Mouse (Mus musculus) lung, embryonic 14.5 days (tissue): ENCODE results near the gene Ip6k1. TPM values are rescaled to one million over a fixed set of nuclear protein-coding genes. Genes with fewer than 3 reads are reported as not detected.

ENCODE experiments used
- ATAC-seq: fragments of 200-750 bp; cut with Nextera tagmentation; 2 replicates; pipeline ENCODE4 v1.8.0; 2017; ENCODE audit warnings: mild to moderate bottlenecking, moderate TSS enrichment, moderate library complexity; ENCODE audit not compliant: insufficient read depth
- DNase-seq: peaks from one replicate; pipeline ENCODE4 v3.0.0-alpha.2; 2015
- H3K27ac ChIP-seq: fragments of 300-500 bp; sonication (generic); 2 replicates; pipeline ENCODE4 v1.5.1; 2014; ENCODE audit warnings: low read depth, mild to moderate bottlenecking, moderate library complexity
- H3K27me3 ChIP-seq: fragments of 300-500 bp; sonication (generic); 2 replicates; pipeline ENCODE4 v1.6.1; 2014; ENCODE audit warnings: low read length, control low read depth; ENCODE audit not compliant: insufficient read depth
- H3K36me3 ChIP-seq: fragments of 300-500 bp; sonication (generic); 2 replicates; pipeline ENCODE4 v1.6.1; 2014; ENCODE audit warnings: control low read depth; ENCODE audit not compliant: insufficient read depth
- H3K4me1 ChIP-seq: fragments of 300-500 bp; sonication (generic); 2 replicates; pipeline ENCODE4 v1.6.1; 2014; ENCODE audit warnings: antibody characterized with exemption, control low read depth; ENCODE audit not compliant: insufficient read depth
- H3K4me2 ChIP-seq: fragments of 300-500 bp; sonication (generic); 2 replicates; pipeline ENCODE4 v1.6.1; 2014; ENCODE audit warnings: mild to moderate bottlenecking
- H3K4me3 ChIP-seq: fragments of 300-500 bp; sonication (generic); 2 replicates; pipeline ENCODE4 v1.5.1; 2014; ENCODE audit warnings: low read depth, low read length
- H3K9ac ChIP-seq: fragments of 300-500 bp; sonication (generic); 2 replicates; pipeline ENCODE4 v1.6.1; 2014
- H3K9me3 ChIP-seq: fragments of 300-500 bp; sonication (generic); 2 replicates; pipeline ENCODE4 v1.6.1; 2016; ENCODE audit warnings: low read depth, low read length, control low read depth
- CTCF ChIP-seq: IDR thresholded peaks from 2 replicates; pipeline ENCODE4 v1.5.1; 2016; ENCODE audit warnings: antibody characterized with exemption, low read depth
- WGBS: fragments of 180-500 bp; shearing (Covaris S2); extraction: QIAGEN DNeasy Blood & Tissue Kit; methylation state at CpG from one replicate; pipeline ENCODE4 v1.1.7; 2014; 5-methylcytosine and 5-hydroxymethylcytosine counted together
- polyA plus RNA-seq: library from polyadenylated mRNA; unstranded; fragments of >200 nt; fragmentation: Nextera tagmentation; extraction: Ambion mirVana; gene quantifications from 2 replicates; pipeline ENCODE4 v1.2.1, GENCODE M21; 2014

The Ip6k1 gene
- polyA plus RNA-seq, 1 experiment from 2014 or later: 29.3 TPM

- 89% methylated on average over 9 of the region's 9 CpGs for WGBS
- no peak for TF ChIP-seq CTCF
- H3K36me3 ChIP-seq: peaks cover 77% of the 10 kb centered on the region
- ATAC-seq (no peak), DNase-seq (no peak)
- no peak overlapping the region for H3K4me2 ChIP-seq
- H3K9me3 ChIP-seq: no peaks in the 10 kb centered on the region
- H3K27ac ChIP-seq: no peak overlapping the region
- H3K4me1 ChIP-seq: no peaks in the 10 kb centered on the region
- no peak overlapping the region for H3K9ac ChIP-seq
- no peaks in the 10 kb centered on the region for H3K27me3 ChIP-seq
- no peak overlapping the region for H3K4me3 ChIP-seq
Observed at GRCm38 (mm10) chr9:107962916-107963315, 39.4 kb upstream of the Ip6k1 start.

GRCm38 (mm10) chr9:107963700-107964099 lies 38.6 kb upstream of the Ip6k1 start:
- Histone ChIP-seq H3K27me3 (no peaks in the 10 kb centered on the region), H3K9ac (no peak overlapping the region), H3K4me2 (no peak overlapping the region), H3K27ac (peak overlapping the region; percentile 24; the same call in 1 of the 2 replicates), H3K4me3 (no peak overlapping the region), H3K4me1 (no peaks in the 10 kb centered on the region), H3K9me3 (no peaks in the 10 kb centered on the region), H3K36me3 (peaks cover 79% of the 10 kb centered on the region)
- ATAC-seq (peak; percentile 84), DNase-seq (peak; percentile 96)
- TF ChIP-seq CTCF: peak; percentile 94
- WGBS: 10% methylated on average over 5 of the region's 5 CpGs

- 87% methylated on average over 9 of the region's 9 CpGs for WGBS
- Histone ChIP-seq H3K27me3 (no peaks in the 10 kb centered on the region), H3K4me1 (no peaks in the 10 kb centered on the region), H3K27ac (no peak overlapping the region), H3K9ac (no peak overlapping the region), H3K4me2 (no peak overlapping the region), H3K4me3 (no peak overlapping the region), H3K9me3 (no peaks in the 10 kb centered on the region), H3K36me3 (peaks cover 82% of the 10 kb centered on the region)
- TF ChIP-seq CTCF: no peak
- ATAC-seq: no peak
- DNase-seq: no peak
Observed at GRCm38 (mm10) chr9:107964681-107965080, 37.6 kb upstream of the Ip6k1 start.

- ATAC-seq: no peak
- WGBS: 74% methylated on average over 10 of the region's 10 CpGs
- TF ChIP-seq CTCF: no peak
Observed at GRCm38 (mm10) chr9:107966676-107967075, 35.6 kb upstream of the Ip6k1 start.

GRCm38 (mm10) chr9:107967437-107967836 lies 34.9 kb upstream of the Ip6k1 start:
- ATAC-seq: no peak
- TF ChIP-seq CTCF: no peak

More at GRCm38 (mm10) chr9:107966676-107967075, 35.6 kb upstream of the Ip6k1 start:
- peaks cover 81% of the 10 kb centered on the region for H3K36me3 ChIP-seq
- no peaks in the 10 kb centered on the region for H3K4me1 ChIP-seq
- H3K27ac ChIP-seq: no peak overlapping the region
- no peaks in the 10 kb centered on the region for H3K27me3 ChIP-seq
- no peak for DNase-seq
- no peaks in the 10 kb centered on the region for H3K9me3 ChIP-seq
- H3K9ac ChIP-seq: no peak overlapping the region
- no peak overlapping the region for H3K4me3 ChIP-seq
- H3K4me2 ChIP-seq: no peak overlapping the region

GRCm38 (mm10) chr9:107968531-107968930 lies 33.8 kb upstream of the Ip6k1 start:
- WGBS: 91% methylated on average over 7 of the region's 7 CpGs
- H3K27me3 ChIP-seq: no peaks in the 10 kb centered on the region
- no peak overlapping the region for H3K4me2 ChIP-seq
- no peak overlapping the region for H3K27ac ChIP-seq
- H3K4me3 ChIP-seq: no peak overlapping the region
- TF ChIP-seq CTCF: no peak
- no peak overlapping the region for H3K9ac ChIP-seq
- no peaks in the 10 kb centered on the region for H3K4me1 ChIP-seq
- H3K9me3 ChIP-seq: no peaks in the 10 kb centered on the region
- peaks cover 64% of the 10 kb centered on the region for H3K36me3 ChIP-seq
- ATAC-seq (no peak), DNase-seq (no peak)

More at GRCm38 (mm10) chr9:107967437-107967836, 34.9 kb upstream of the Ip6k1 start:
- Histone ChIP-seq H3K9ac (no peak overlapping the region), H3K27me3 (no peaks in the 10 kb centered on the region), H3K4me2 (no peak overlapping the region), H3K4me3 (no peak overlapping the region), H3K27ac (no peak overlapping the region), H3K36me3 (peaks cover 75% of the 10 kb centered on the region), H3K9me3 (no peaks in the 10 kb centered on the region), H3K4me1 (no peaks in the 10 kb centered on the region)
- WGBS: 80% methylated on average over 6 of the region's 6 CpGs
- no peak for DNase-seq

GRCm38 (mm10) chr9:107970311-107970710 lies 32.0 kb upstream of the Ip6k1 start:
- Histone ChIP-seq H3K9ac (no peak overlapping the region), H3K4me2 (no peak overlapping the region), H3K27ac (no peak overlapping the region), H3K36me3 (peaks cover 53% of the 10 kb centered on the region), H3K4me1 (no peaks in the 10 kb centered on the region; the same call in 1 of the 2 replicates), H3K4me3 (no peak overlapping the region), H3K9me3 (no peaks in the 10 kb centered on the region), H3K27me3 (no peaks in the 10 kb centered on the region)
- ATAC-seq (no peak), DNase-seq (peak; percentile 44)
- TF ChIP-seq CTCF: no peak
- 63% methylated on average over 5 of the region's 5 CpGs for WGBS
